Mouse (Mus musculus) embryonic fibroblast, embryonic 13.5 days (primary cell): Measurements from ENCODE around the gene Slc25a16. TPM values are rescaled to one million over a fixed set of nuclear protein-coding genes. Genes with fewer than 3 reads are reported as not detected.

Experiments
- H3K27ac ChIP-seq: 2 replicates; pipeline ENCODE4 v1.5.1; 2012; ENCODE audit warnings: low read length, control low read depth, inconsistent platforms; ENCODE audit not compliant: insufficient read depth
- H3K4me1 ChIP-seq: 2 replicates; pipeline ENCODE4 v1.6.1; 2011; ENCODE audit warnings: low read length; ENCODE audit not compliant: control insufficient read depth, insufficient read depth
- H3K4me3 ChIP-seq: 2 replicates; pipeline ENCODE4 v1.5.1; 2011; ENCODE audit warnings: mild to moderate bottlenecking, control low read depth, low read length; ENCODE audit not compliant: insufficient read depth
- CTCF ChIP-seq: IDR thresholded peaks from 2 replicates; pipeline ENCODE4 v1.5.1; 2011; ENCODE audit warnings: mild to moderate bottlenecking, control low read depth, low read length, moderate library complexity, borderline replicate concordance; ENCODE audit not compliant: insufficient read depth
- POLR2A ChIP-seq: IDR thresholded peaks from 2 replicates; pipeline ENCODE4 v1.6.1; 2011; ENCODE audit warnings: low read depth, mild to moderate bottlenecking, control low read depth, low read length, moderate library complexity
- polyA plus RNA-seq: library from polyadenylated mRNA; stranded (reverse); fragments of >200 nt; gene quantifications from 2 replicates; pipeline ENCODE4 v1.2.4, GENCODE M21; 2011; ENCODE audit warnings: low read depth; ENCODE audit not compliant: missing spikeins, insufficient read length

The Slc25a16 gene
- polyA plus RNA-seq, 1 experiment: 18.6 TPM

DNA sequence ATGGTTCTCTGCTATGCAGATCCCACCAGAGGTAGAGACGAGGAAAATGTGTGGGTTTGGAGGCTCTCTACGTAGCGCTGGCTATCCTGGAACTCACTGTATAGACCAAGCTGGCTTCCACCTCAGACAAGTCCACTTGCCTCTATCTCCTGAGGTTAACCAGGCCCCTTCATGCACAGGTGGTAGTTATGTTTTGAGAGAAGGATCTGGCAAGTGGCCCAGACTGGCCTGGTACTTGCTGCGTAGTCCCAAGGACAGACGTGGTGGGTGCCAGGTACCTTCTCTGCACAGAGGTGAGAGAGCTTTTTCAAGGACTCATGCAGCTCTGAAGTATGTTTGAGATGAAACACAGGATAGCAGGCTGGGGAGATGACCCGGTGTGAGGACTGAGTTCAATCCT is 64.1 kb downstream of the Slc25a16 start:
- H3K4me3 ChIP-seq: no peak overlapping the region
- H3K27ac ChIP-seq: no peak overlapping the region
- TF ChIP-seq POLR2A (no peak), CTCF (no peak)
- H3K4me1 ChIP-seq: 0 out of 2 replicates have a peak, but pooled peaks cover 2% of the 10 kb centered on the region

- H3K4me3 ChIP-seq: no peak overlapping the region
- no peak for TF ChIP-seq POLR2A
- no peak for TF ChIP-seq CTCF
- no peaks in the 10 kb centered on the region for H3K4me1 ChIP-seq
- no peak overlapping the region for H3K27ac ChIP-seq
Observed at GRCm38 (mm10) chr10:62987341-62987740, 66.9 kb downstream of the Slc25a16 start.

- no peaks in the 10 kb centered on the region for H3K4me1 ChIP-seq
- no peak overlapping the region for H3K4me3 ChIP-seq
- TF ChIP-seq POLR2A: no peak
- no peak for TF ChIP-seq CTCF
- H3K27ac ChIP-seq: no peak overlapping the region
Observed at GRCm38 (mm10) chr10:62990636-62991035, 70.2 kb downstream of the Slc25a16 start.

DNA sequence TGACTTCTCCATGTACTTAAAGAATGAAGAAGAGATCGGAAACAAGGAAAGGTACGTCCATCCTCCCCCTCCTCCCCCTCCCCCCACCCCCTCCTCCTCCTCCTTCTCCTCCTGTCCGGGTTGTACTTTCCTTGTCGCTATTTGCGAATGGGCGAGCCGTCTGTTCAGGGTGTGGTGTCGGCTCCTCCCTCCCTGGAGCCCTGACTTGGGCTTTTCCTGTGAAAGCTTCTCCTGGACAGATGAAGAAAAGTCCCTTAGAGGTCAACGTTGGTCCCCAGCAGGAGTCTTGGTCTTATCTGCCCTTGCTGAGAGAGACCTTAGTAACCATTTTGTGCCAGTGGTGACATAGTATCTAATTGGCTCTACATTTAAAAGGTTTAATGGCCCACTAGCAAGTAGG is 73.6 kb downstream of the Slc25a16 start:
- Histone ChIP-seq H3K4me1 (no peaks in the 10 kb centered on the region), H3K27ac (no peak overlapping the region), H3K4me3 (no peak overlapping the region)
- TF ChIP-seq CTCF (no peak), POLR2A (no peak)

Other genes with a start within 250 kb of the Slc25a16 start
- not detected in 2 replicates for gene Stox1, start 194.5 kb upstream of the Slc25a16 start, polyA plus RNA-seq
- 101 and 108 TPM in 2 replicates for gene Ccar1, start 128.3 kb upstream of the Slc25a16 start, polyA plus RNA-seq
- 2.4 and 8.8 TPM in 2 replicates for gene Tet1, start 11.6 kb upstream of the Slc25a16 start, polyA plus RNA-seq
- gene Dna2, start 26.4 kb downstream of the Slc25a16 start, polyA plus RNA-seq: 4.7 and 5.1 TPM in 2 replicates
- gene Rufy2, start 59.6 kb downstream of the Slc25a16 start, polyA plus RNA-seq: 22.0 and 22.4 TPM in 2 replicates
- 47.6 and 68.4 TPM in 2 replicates for gene Hnrnph3, start 103.6 kb downstream of the Slc25a16 start, polyA plus RNA-seq
- 2.3 TPM in 1 of 2 replicates, not detected in the other for gene Pbld2, start 103.7 kb downstream of the Slc25a16 start, polyA plus RNA-seq
- 0.42 TPM in 1 of 2 replicates, not detected in the other for gene Pbld1, start 139.5 kb downstream of the Slc25a16 start, polyA plus RNA-seq
- not detected in 2 replicates for gene Atoh7, start 179.0 kb downstream of the Slc25a16 start, polyA plus RNA-seq